Mouse (Mus musculus) cerebellum, postnatal 36 days (tissue): ENCODE measurements around the gene Klhdc3.

Experiments
- DNase-seq, 2 experiments: peaks; one replicate each; pipeline ENCODE4 v3.0.0; 2021 to 2022; ENCODE audit warnings: mixed read lengths in 2 of 2

Klhdc3 gene

GRCm38 (mm10) chr17:46651755-46652547 lies 28.8 kb downstream of the Klhdc3 start:
- DNase-seq: no peak

DNA sequence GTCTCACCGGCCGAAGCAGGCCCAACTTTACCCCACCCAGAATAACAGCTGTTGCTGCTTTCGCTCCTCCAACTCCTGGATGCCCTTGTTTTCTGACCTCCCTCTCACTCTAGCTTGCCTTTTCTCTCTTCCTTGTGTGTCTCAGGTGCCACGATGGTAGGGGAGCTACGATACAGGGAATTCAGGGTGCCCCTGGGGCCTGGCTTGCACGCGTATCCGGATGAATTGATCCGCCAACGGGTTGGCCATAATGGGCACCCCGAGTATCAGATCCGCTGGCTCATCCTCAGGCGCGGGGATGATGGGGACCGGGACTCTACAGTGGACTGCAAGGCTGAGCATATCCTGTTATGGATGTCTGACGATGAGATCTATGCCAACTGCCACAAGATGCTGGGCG lies 29.4 kb downstream of the Klhdc3 start:
- no peak for DNase-seq

DNA sequence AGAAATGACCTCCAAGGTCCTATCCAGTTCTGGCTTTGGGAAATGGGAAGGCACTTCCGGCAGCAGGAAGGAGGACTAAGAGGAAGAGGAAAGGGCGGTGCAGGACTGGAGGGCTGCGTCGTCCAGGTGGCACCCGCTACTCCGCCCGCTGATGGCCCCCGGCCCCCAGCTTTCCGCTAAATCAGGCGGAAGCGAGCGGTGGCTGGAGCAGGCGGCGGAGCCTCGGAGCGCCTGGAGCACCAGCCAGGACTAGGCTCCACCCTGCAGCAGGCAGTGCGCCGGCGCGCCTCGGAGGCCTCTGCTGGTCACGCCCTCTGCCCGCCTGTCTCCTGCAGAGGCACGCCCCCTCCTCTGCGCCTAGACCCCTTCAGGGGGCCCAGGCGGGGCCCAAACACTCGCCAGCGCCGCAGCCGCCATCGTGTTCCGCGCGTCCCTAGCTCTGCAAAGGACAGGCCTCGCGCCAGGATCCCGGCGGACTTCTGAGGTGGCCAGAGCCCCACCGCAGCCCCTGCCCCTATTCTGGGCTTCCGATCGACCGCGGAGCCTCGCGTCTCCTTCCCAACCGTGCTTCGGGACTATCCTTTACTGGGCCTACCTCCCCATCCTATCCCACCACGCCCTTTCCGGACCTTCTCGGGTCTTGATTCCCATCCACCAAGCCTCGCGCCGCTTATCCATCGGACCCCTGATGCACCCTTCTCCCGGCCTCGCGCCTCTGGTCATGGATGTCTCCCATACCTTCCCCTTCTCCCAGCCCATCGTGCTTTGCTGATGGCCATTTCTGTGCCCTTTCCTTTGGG lies 30.3 kb downstream of the Klhdc3 start, which contains the start of gene Cul7:
Gene Cul7 (plus strand): TSS at position 106 of the 800 bp plus-strand sequence.
- DNase-seq: peak; percentile 84 to 90

DNA sequence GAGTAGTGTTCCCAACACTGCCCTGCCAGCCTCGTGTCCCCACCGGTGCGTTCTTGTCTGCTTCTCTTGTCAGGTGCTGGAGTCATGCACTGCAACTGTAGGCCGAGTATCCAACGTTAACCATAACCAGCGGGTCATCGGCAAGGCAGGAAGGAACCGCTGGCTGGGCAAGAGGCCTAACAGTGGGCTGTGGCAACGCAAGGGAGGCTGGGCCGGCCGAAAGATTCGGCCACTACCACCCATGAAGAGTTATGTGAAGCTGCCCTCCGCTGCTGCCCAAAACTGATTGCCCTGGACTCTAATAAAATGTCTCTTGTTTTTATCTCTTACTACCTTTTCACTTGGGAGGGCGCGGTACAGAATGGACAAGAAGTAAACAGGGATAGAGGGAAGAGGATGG lies 30.9 kb downstream of the Klhdc3 start:
- DNase-seq: no peak

GRCm38 (mm10) chr17:46648436-46648835 lies 32.3 kb downstream of the Klhdc3 start:
- no peak for DNase-seq

DNA sequence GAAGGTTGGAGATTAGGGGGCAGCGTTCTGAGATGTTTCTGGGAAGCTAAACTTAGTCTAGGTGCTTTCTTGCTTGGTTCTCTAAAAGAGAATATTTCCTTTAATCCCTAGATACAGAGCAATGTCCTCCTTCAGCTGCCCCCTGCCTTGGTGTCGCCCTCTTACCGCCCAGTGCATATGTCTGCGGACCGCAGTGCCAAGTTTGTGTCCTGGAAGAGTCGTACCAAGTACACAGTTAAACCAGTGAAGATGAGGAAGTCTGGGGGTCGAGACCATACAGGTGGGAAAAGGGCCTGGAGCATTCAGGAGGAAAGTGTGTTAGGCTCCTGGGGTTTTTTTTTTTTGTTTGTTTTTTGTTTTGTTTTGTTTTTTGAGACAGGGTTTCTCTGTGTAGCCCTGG lies 33.4 kb downstream of the Klhdc3 start:
- no peak for DNase-seq

DNA sequence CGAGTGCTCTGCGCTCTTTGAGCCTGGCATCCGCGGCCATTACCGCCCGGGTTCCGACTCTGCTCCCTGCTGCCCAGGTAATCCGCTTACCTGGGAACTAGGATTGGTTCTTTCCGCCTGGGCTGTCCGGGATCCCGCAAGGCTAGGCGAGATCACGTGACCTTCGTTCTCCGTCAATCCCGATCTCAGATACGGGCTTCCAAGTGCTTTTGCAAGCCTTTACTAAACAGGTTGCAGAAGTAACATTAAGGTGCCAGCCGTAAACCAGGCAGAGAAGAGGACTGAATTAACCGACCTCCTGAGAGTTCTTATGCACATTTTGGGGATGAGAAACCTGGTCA lies 34.4 kb downstream of the Klhdc3 start:
- no peak for DNase-seq

DNA sequence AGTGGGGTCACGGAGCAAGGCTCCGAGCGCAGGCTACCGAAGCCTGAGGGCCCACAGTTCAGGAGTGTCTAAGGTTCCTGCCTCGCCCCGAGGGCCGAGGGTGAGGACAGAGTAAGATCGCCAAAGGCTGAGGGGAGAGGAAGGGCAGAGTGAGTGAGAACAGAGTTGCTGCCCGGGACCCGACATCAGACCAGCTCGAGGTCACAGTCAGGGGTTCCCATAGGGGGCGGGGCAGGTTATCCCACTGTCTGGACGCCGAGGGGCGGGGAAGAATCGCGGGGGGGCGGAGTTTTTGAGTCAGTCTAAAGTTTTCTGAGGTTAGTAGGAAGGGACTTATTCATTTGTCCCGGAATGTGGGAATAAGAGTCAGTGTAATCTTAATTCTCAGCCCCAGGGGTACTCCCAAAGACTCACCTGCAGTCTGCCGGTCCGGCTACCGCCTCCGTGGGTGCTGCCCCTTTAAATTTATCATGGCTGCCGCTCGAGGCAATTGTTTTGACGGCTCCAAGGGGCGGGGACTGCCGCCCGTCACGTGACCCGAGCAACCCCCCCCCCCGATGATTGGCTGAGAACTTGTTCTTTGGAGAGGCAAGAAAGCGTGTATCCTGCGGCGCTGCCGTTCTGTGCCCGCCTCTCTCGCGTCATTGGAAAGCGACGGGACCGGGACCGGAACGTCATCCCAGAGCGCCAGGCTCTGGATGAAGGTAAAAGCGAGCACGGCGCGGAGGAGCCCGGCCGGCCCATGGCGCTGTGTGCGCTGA lies 35.0 kb downstream of the Klhdc3 start, which contains the start of the genes Klc4 and Mrpl2:
Gene Klc4 (minus strand): TSS at position 462 of the 761 bp plus-strand sequence.
Gene Mrpl2 (plus strand): TSS at position 669 of the 761 bp plus-strand sequence.
- peak; percentile 99 to 100 for DNase-seq

DNA sequence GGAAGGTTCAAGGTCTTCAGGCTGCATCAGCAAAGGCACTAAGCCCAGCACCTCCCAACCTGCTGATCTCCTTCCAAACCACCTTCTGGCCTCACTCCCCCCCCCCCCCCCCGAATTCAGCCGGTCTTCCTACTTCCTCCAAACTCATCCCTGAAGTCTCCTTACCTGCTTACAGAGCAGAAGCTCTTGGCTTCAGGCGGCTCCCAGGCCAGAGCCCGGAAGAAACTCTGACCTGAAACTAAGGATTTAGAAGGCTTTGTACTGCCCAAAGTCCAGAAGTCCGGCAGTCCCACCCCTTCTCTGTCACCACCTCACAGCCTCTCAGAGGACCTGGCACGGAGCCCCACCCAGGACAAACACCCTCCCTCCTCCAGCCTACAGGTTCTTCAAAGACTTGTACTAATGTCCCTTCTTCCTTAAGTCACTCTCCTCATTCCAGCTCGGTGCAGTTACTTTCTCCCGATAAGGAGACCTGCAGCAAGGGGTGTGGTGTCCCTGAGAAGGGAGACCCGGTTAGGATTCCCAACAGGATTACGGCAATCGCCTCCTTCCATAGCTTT lies 35.7 kb downstream of the Klhdc3 start:
- DNase-seq: peak; percentile 53 to 65

GRCm38 (mm10) chr17:46644152-46644805 lies 36.4 kb downstream of the Klhdc3 start:
- no peak for DNase-seq

GRCm38 (mm10) chr17:46642060-46642459 lies 38.7 kb downstream of the Klhdc3 start:
- no peak for DNase-seq

- no peak for DNase-seq
Observed at GRCm38 (mm10) chr17:46639929-46640328, 40.8 kb downstream of the Klhdc3 start.

- DNase-seq: peak; percentile 63 to 78
Observed at GRCm38 (mm10) chr17:46636831-46637523, 43.7 kb downstream of the Klhdc3 start.

DNA sequence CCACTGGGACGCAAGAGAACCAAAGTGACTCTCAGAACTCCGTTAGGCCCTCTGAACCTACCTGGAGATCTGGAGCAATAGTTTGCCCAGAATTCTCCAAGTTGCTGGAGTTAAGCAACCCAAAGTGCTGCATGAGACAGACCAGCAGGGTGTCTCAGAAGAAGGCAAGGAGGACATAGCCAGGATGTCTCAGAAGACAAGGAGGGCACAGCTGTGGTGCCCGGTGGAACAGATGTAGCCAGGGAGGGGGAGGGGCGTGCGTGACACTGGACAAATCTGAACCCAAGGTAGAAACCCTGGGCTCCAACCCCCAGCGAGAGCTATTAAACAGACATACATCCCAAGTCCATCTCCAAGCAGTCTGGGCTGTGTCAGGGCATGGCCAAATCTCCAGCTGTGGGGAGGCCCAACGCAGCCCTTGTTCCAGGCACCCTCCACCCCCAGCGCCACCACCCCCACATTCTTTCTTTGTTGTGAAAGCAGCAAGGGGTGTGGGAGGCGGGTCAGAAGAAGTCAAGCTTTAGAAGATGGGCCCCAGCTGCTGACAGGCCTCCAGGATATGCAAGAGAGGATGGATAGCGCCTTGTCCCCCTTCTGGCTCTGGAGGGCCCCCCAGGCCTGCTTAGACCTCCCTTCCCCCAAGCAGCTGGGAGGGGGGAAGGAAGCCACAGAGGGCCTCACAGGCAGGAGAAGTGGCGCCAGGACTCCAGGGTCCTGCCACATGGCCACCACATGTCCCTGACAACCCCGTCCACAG lies 50.9 kb downstream of the Klhdc3 start:
- DNase-seq: no peak

DNA sequence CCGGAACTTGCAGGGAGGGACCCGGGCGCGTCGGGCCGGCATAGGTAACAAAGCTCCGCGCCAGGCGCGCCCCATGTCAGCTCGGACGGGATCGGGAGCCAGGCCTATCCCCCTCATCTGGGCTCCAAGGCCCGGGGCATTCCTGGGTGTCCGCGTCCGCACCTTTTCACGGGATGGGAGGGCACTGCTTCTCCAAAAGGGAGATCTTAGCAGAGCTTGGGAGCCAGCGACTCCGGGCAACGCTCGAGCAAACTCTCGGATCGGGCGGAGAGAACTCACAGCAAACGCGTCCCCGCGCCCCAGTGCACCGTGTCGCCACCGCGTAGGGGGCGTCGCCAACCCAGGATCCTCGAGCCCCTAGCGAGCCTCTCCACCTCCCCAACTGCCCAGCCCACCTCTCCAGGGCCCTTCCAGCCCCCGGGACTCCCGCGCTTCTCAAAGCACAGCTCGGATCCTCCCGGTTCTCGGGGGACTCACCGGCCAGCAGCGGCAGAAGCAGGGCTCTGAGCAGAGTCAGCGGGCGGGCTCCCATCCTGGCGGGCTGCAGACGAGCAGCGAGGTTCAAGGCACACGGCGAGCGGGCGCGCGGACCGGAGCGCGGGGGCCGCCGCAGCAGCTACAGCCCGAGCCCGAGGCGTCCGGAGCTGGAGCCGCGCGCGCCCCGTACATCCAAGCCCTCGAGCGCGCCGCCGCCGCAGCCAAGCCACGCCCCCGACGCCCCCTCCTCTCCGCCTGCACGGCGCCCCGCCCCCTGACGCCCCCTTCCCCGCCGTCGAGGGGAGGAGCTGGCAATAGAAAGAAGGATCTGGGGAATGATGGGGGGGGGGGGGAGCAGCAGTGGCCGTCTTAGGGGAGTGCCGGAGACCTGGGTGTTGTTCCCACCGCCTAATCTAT lies 51.7 kb downstream of the Klhdc3 start, which contains the start of gene Ptk7:
Gene Ptk7 (minus strand): TSS at position 714 of the 894 bp plus-strand sequence.
- DNase-seq: peak; percentile 42 to 63

DNA sequence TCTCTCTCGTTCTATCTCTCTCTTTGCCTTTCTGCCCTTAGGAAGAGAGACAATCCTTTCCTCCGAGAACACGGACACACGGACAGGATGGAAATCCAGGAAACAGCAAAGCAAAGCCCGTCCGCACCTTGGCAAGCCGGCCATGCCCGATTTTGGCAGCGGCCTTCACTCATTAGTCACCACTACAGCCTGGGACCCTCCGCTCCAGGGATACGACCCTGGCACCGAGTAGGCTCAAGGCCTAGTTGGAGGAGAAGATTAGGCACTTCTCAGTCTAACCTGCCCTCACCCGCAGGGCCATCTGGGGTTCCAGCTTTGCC lies 52.3 kb downstream of the Klhdc3 start:
- DNase-seq: peak; percentile 51 to 54

- no peak for DNase-seq
Observed at GRCm38 (mm10) chr17:46627409-46627808, 53.3 kb downstream of the Klhdc3 start.

GRCm38 (mm10) chr17:46624598-46624997 lies 56.1 kb downstream of the Klhdc3 start:
- DNase-seq: no peak
